ENCODE assay signal across 16 mouse cellular contexts in genomic region chr17:27502736-27503445, GRCm38 (mm10). TPM values are rescaled to one million over a fixed set of nuclear protein-coding genes. Genes with fewer than 3 reads are reported as not detected.
DNase-seq lines count a peak whose midpoint lies in the region; ATAC-seq and TF ChIP-seq lines count a peak whose summit lies in the region.
"Had no signal": no experiment of that assay in that cellular context is flagged by ENCODE, and none has a peak within 500 bp of the region (broad histone marks: within the 10 kb centered on the region; RNA-seq: fewer than 3 reads in every experiment).

No protein-coding gene starts in this region.

- H3K4me2 ChIP-seq in hindbrain, postnatal 0 days (ENCODE audit: low read depth, low read length): no peak overlapping the region
- H3K4me2 ChIP-seq in forebrain, embryonic 13.5 days: no peak overlapping the region
- no peak overlapping the region for H3K4me2 ChIP-seq in midbrain, embryonic 12.5 days (replicated peaks)
- H3K4me2 ChIP-seq in lung, postnatal 0 days (replicated peaks; ENCODE audit: low read depth, low read length): no peak overlapping the region

- TF ChIP-seq CTCF in hindbrain, postnatal 0 days (IDR thresholded peaks at IDR 0.05; ENCODE audit: low read depth): no peak
- no peak for TF ChIP-seq CTCF in G1E (IDR thresholded peaks at IDR 0.05; ENCODE audit: low read depth, low read length)
- no peak for TF ChIP-seq CTCF in lung, postnatal 0 days (IDR thresholded peaks at IDR 0.05)

- WGBS in hindbrain, embryonic 10.5 days: 53% methylated on average over 31 of the region's 31 CpGs
- WGBS in hindbrain, postnatal 0 days: 67% methylated on average over 31 of the region's 31 CpGs
- 64% methylated on average over 31 of the region's 31 CpGs for WGBS in forebrain, embryonic 13.5 days
- 64% methylated on average over 31 of the region's 31 CpGs for WGBS in midbrain, embryonic 12.5 days
- WGBS in lung, postnatal 0 days: 58% methylated on average over 31 of the region's 31 CpGs

- peaks cover 49% of the 10 kb centered on the region for H3K27me3 ChIP-seq in hindbrain, embryonic 10.5 days (ENCODE audit: insufficient read depth, poor library complexity, severe bottlenecking)
- no peaks in the 10 kb centered on the region for H3K27me3 ChIP-seq in hindbrain, postnatal 0 days (ENCODE audit: insufficient read depth, low read length)
- peaks cover 3% of the 10 kb centered on the region; the same call in 1 of the 2 replicates for H3K27me3 ChIP-seq in G1E (ENCODE audit: insufficient read depth, low read length)
- H3K27me3 ChIP-seq in forebrain, embryonic 13.5 days: peaks cover 13% of the 10 kb centered on the region; the same call in 1 of the 2 replicates
- peaks cover 31% of the 10 kb centered on the region for H3K27me3 ChIP-seq in midbrain, embryonic 12.5 days
- H3K27me3 ChIP-seq in lung, postnatal 0 days (replicated peaks; ENCODE audit: insufficient read depth, low read length): 0 out of 2 replicates have a peak, but pooled peaks cover 6% of the 10 kb centered on the region

- DNase-seq in hindbrain, embryonic 10.5 days (ENCODE audit: low spot score): no peak
- DNase-seq in hindbrain, postnatal 0 days (ENCODE audit: low spot score): no peak
- no peak for DNase-seq in G1E (ENCODE audit: low spot score)
- no peak for DNase-seq in gastrocnemius, postnatal 4 days (ENCODE audit: low spot score in 2 of 2)
- no peak for DNase-seq in urinary bladder, postnatal 36 days (ENCODE audit: low spot score in 2 of 2)
- no peak for DNase-seq in lung, postnatal 0 days (ENCODE audit: low spot score)
- DNase-seq: adrenal gland, postnatal 14 days; heart, adult 2 months; thymus, postnatal 25 days had no signal

- H3K4me1 ChIP-seq in hindbrain, embryonic 10.5 days (replicated peaks): peaks cover 100% of the 10 kb centered on the region
- H3K4me1 ChIP-seq in hindbrain, postnatal 0 days (ENCODE audit: insufficient read depth, low read length): peaks cover 11% of the 10 kb centered on the region; the same call in 1 of the 2 replicates
- H3K4me1 ChIP-seq in G1E (ENCODE audit: insufficient read depth, low read depth, low read length): peaks cover 31% of the 10 kb centered on the region
- H3K4me1 ChIP-seq in forebrain, embryonic 13.5 days: peaks cover 63% of the 10 kb centered on the region
- H3K4me1 ChIP-seq in midbrain, embryonic 12.5 days: peaks cover 77% of the 10 kb centered on the region
- no peaks in the 10 kb centered on the region for H3K4me1 ChIP-seq in lung, postnatal 0 days (ENCODE audit: insufficient read depth, low read depth, low read length)

- H3K36me3 ChIP-seq in hindbrain, embryonic 10.5 days: no peaks in the 10 kb centered on the region
- no peaks in the 10 kb centered on the region for H3K36me3 ChIP-seq in hindbrain, postnatal 0 days (ENCODE audit: insufficient read depth, low read length)
- H3K36me3 ChIP-seq in G1E (replicated peaks): no peaks in the 10 kb centered on the region
- no peaks in the 10 kb centered on the region for H3K36me3 ChIP-seq in forebrain, embryonic 13.5 days (ENCODE audit: poor library complexity, severe bottlenecking)
- H3K36me3 ChIP-seq in midbrain, embryonic 12.5 days: no peaks in the 10 kb centered on the region
- H3K36me3 ChIP-seq in lung, postnatal 0 days (ENCODE audit: insufficient read depth, low read length): no peaks in the 10 kb centered on the region
- H3K36me3 ChIP-seq: stomach, embryonic 15.5 days had no signal

- TF ChIP-seq EP300 in lung, postnatal 0 days (IDR thresholded peaks at IDR 0.05): no peak

- no peaks in the 10 kb centered on the region for H3K9me3 ChIP-seq in hindbrain, embryonic 10.5 days
- H3K9me3 ChIP-seq in hindbrain, postnatal 0 days (ENCODE audit: low read length): no peaks in the 10 kb centered on the region
- peaks cover 21% of the 10 kb centered on the region for H3K9me3 ChIP-seq in G1E (replicated peaks)
- H3K9me3 ChIP-seq in forebrain, embryonic 13.5 days (replicated peaks): no peaks in the 10 kb centered on the region
- H3K9me3 ChIP-seq in midbrain, embryonic 12.5 days: no peaks in the 10 kb centered on the region
- H3K9me3 ChIP-seq in lung, postnatal 0 days (ENCODE audit: low read length): no peaks in the 10 kb centered on the region
- H3K9me3 ChIP-seq: stomach, embryonic 15.5 days had no signal

- peak overlapping the region; percentile 91 for H3K27ac ChIP-seq in hindbrain, embryonic 10.5 days
- H3K27ac ChIP-seq in hindbrain, postnatal 0 days: no peak overlapping the region
- H3K27ac ChIP-seq in forebrain, embryonic 13.5 days: peak overlapping the region; percentile 89
- peak overlapping the region; percentile 92 for H3K27ac ChIP-seq in midbrain, embryonic 12.5 days (replicated peaks)
- H3K27ac ChIP-seq in lung, postnatal 0 days (ENCODE audit: low read length): no peak overlapping the region
- H3K27ac ChIP-seq: heart, adult 2 months; layer of hippocampus, adult 2 months; left cerebral cortex, adult 2 months; stomach, embryonic 15.5 days had no signal

- H3K4me3 ChIP-seq in hindbrain, embryonic 10.5 days: peak overlapping the region; percentile 33; the same call in 1 of the 2 replicates
- no peak overlapping the region for H3K4me3 ChIP-seq in hindbrain, postnatal 0 days (ENCODE audit: low read length)
- peak overlapping the region; percentile 30; the same call in 1 of the 2 replicates for H3K4me3 ChIP-seq in G1E (ENCODE audit: low read depth, low read length)
- no peak overlapping the region for H3K4me3 ChIP-seq in forebrain, embryonic 13.5 days
- no peak overlapping the region for H3K4me3 ChIP-seq in midbrain, embryonic 12.5 days
- H3K4me3 ChIP-seq in lung, postnatal 0 days (ENCODE audit: low read depth, low read length): no peak overlapping the region
- H3K4me3 ChIP-seq: heart, adult 2 months; layer of hippocampus, adult 2 months; left cerebral cortex, adult 2 months; stomach, embryonic 15.5 days had no signal

- no peak overlapping the region for H3K9ac ChIP-seq in hindbrain, postnatal 0 days (replicated peaks; ENCODE audit: low read length)
- H3K9ac ChIP-seq in forebrain, embryonic 13.5 days: no peak overlapping the region
- H3K9ac ChIP-seq in midbrain, embryonic 12.5 days (replicated peaks): no peak overlapping the region
- H3K9ac ChIP-seq in lung, postnatal 0 days (replicated peaks; ENCODE audit: low read depth): no peak overlapping the region

- no peak for ATAC-seq in hindbrain, postnatal 0 days
- no peak for ATAC-seq in G1E (ENCODE audit: extremely low read depth, insufficient number of reproducible peaks, low FRiP score, poor library complexity, severe bottlenecking)
- ATAC-seq in forebrain, embryonic 13.5 days: no peak
- ATAC-seq in midbrain, embryonic 12.5 days (ENCODE audit: low FRiP score, low read depth): no peak
- ATAC-seq in lung, postnatal 0 days: no peak

RNA-seq across cellular contexts. Expression of gene Grm4, which starts 18.3 kb away (rescaled TPM):
- 2.2 and 4.2 TPM in 2 replicates for polyA plus RNA-seq in hindbrain, embryonic 10.5 days (2016; fragmentation: Nextera tagmentation; extraction: Ambion mirVana)
- 34.3 and 38.8 TPM in 2 replicates for total RNA-seq in hindbrain, postnatal 0 days (2014; rRNA removed)
- polyA plus RNA-seq in hindbrain, postnatal 0 days (2015; fragmentation: Nextera tagmentation; extraction: Ambion mirVana): 8.7 and 10.1 TPM in 2 replicates
- total RNA-seq in G1E (2014; fragmentation: Nextera tagmentation): not detected in 2 replicates
- total RNA-seq in G1E (2017): 0.05 TPM in 1 of 2 replicates, not detected in the other
- 0.02 TPM in 1 of 2 replicates, not detected in the other for polyA plus RNA-seq in G1E (2012)
- 2.2 and 2.4 TPM in 2 replicates for polyA plus RNA-seq in forebrain, embryonic 13.5 days (2015; fragmentation: Nextera tagmentation; extraction: Ambion mirVana)
- 4.2 and 5.7 TPM in 2 replicates for polyA plus RNA-seq in midbrain, embryonic 12.5 days (2016; fragmentation: Nextera tagmentation; extraction: Ambion mirVana)
- under 1 TPM; 0.29 to 0.39 TPM for total RNA-seq in gastrocnemius, postnatal 4 days (2021)
- not detected in 2 replicates for polyA plus RNA-seq in lung, postnatal 0 days (2015; fragmentation: Nextera tagmentation; extraction: Ambion mirVana)
- total RNA-seq: neutrophil, adult 5-6 weeks had no signal
- polyA plus RNA-seq: liver, embryonic 16.5 days had no signal

RNA-seq across cellular contexts. Expression of gene Hmga1, which starts 53.4 kb away (rescaled TPM):
- polyA plus RNA-seq in hindbrain, embryonic 10.5 days (2016; fragmentation: Nextera tagmentation; extraction: Ambion mirVana): 541 and 748 TPM in 2 replicates
- total RNA-seq in hindbrain, postnatal 0 days (2014; rRNA removed): 142 and 170 TPM in 2 replicates
- 130 and 145 TPM in 2 replicates for polyA plus RNA-seq in hindbrain, postnatal 0 days (2015; fragmentation: Nextera tagmentation; extraction: Ambion mirVana)
- total RNA-seq in G1E (2014; fragmentation: Nextera tagmentation) (270 and 298 TPM in 2 replicates), G1E (2017) (123 and 131 TPM in 2 replicates)
- polyA plus RNA-seq in G1E (2012): 1,702 and 2,389 TPM in 2 replicates
- polyA plus RNA-seq in forebrain, embryonic 13.5 days (2015; fragmentation: Nextera tagmentation; extraction: Ambion mirVana): 147 and 165 TPM in 2 replicates
- polyA plus RNA-seq in midbrain, embryonic 12.5 days (2016; fragmentation: Nextera tagmentation; extraction: Ambion mirVana): 213 and 215 TPM in 2 replicates
- 10 to 100 TPM; 48.5 to 51.3 TPM for total RNA-seq in gastrocnemius, postnatal 4 days (2021)
- polyA plus RNA-seq in lung, postnatal 0 days (2015; fragmentation: Nextera tagmentation; extraction: Ambion mirVana): 41.2 and 50.6 TPM in 2 replicates

Comparison
In these comparisons a context has a peak if more than half of its experiments do, and no peak if none do; other contexts are left out.
1. H3K27ac ChIP-seq: peak in hindbrain, embryonic 10.5 days (single experiment), forebrain, embryonic 13.5 days (single experiment) and midbrain, embryonic 12.5 days (single experiment); none in hindbrain, postnatal 0 days (single experiment) and lung, postnatal 0 days (single experiment).
2. H3K4me3 ChIP-seq: peak in hindbrain, embryonic 10.5 days (single experiment) and G1E (single experiment); none in hindbrain, postnatal 0 days (single experiment), forebrain, embryonic 13.5 days (single experiment), midbrain, embryonic 12.5 days (single experiment) and lung, postnatal 0 days (single experiment).